Mouse (Mus musculus) lung, adult 2 months (tissue): ENCODE measurements around the gene Rin2.

Source experiments
- CTCF ChIP-seq: fragments of 200-500 bp; IDR thresholded peaks from 2 replicates; pipeline ENCODE4 v1.5.1; 2011; ENCODE audit warnings: mild to moderate bottlenecking, low read length, control low read depth; ENCODE audit not compliant: insufficient read depth
- POLR2A ChIP-seq: fragments of 200-500 bp; IDR thresholded peaks from 2 replicates; pipeline ENCODE4 v1.6.1; 2011; ENCODE audit warnings: low read depth, mild to moderate bottlenecking, control low read depth, low read length, borderline replicate concordance; ENCODE audit errors: extremely low read depth

DNA sequence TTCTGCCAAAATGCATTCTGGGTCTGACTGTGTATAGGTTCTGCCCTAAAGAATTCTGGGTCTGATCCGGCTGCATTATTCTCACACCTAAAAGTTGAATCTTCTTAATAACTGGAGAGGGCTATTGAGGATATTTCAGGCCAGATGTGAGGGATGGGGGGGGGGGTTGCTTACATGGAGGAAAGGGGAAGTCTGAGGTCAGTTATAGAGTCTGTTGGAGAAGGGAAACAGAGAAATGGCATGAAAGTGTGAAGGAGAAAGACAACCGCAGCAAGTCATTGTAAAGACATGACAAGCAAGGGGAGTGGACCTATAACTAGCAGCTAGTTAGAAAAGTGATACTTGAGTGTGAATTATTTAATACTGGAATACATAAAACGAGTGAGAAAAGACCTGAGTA is 36.5 kb downstream of the Rin2 start:
- no peak for TF ChIP-seq POLR2A
- no peak for TF ChIP-seq CTCF
